Mouse (Mus musculus): Measurements from ENCODE around the gene Tmigd3.

Tmigd3 gene

GRCm38 (mm10) chr3:105876022-105876421, 5.3 kb downstream of the Tmigd3 start:
- DNase-seq (ENCODE audit: low spot score), result no peak

GRCm38 (mm10) chr3:105877252-105877803, 6.6 kb downstream of the Tmigd3 start:
- no peak for DNase-seq (ENCODE audit: low spot score)

- DNase-seq (ENCODE audit: low spot score), result no peak
These were observed 7.2 kb downstream of the Tmigd3 start for GRCm38 (mm10) chr3:105877919-105878318.

- DNase-seq (ENCODE audit: low spot score), result no peak
These were observed 8.0 kb downstream of the Tmigd3 start for GRCm38 (mm10) chr3:105878751-105879150.

DNA sequence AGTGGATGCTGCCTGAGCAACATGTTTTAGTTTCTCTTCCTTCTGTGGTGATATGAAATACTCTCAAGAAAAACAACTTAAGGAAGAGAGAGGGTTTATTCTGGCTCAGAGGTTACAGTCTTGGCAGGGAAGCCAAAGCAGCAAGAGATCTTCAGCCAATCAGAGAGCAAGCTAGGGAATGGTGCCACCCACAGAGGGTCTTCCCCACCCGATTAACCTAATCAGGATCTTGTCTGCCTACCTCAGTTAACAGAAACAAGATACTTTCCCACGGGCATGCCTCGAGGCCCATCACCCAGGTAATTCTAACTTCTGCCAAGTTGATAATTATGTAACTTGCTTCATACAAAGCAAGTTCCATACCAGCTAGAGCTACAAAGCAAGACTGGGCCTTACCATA, 9.7 kb downstream of the Tmigd3 start:
- DNase-seq (ENCODE audit: low spot score), result no peak

DNA sequence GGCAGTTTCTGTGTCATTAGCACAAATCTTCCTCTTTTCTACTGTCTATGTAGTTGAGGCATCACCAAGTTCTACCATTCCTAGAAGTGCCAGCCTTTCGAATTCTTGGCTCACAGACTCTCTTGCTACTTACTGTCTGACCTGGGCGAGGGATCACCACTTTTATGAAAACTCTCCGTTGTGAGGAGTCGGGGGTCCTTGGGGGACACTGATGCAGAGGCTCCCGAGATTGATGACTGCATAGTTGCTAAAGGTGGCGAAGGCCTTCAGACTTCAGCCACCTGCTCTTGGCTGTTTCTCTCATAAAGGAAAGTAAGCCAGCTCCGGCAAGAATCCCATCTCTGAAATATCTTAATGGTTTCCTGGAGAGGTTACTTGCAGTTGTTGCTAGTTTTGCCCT, 11.4 kb downstream of the Tmigd3 start:
- DNase-seq (ENCODE audit: low spot score), result no peak

GRCm38 (mm10) chr3:105883111-105883510, 12.4 kb downstream of the Tmigd3 start:
- no peak for DNase-seq (ENCODE audit: low spot score)

DNA sequence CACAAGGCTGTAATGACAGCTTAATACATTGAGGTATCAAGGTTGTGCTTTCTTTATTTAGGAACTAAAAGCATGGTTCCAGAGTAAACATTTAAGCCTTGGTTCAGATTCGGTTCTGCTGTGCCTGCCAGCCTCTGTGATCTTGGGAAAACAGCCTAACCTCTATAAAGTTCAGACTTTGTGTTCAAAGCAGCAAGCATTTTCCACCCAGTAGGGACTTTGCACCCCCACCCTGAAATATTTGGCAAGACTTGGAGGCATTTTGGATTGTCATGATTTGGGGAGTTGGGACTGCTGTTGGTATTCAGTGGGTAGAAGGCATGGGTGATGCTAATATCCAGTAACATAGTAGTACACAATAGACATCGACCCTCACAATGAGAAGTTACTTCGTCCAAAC, 18.3 kb downstream of the Tmigd3 start:
- DNase-seq (ENCODE audit: low spot score), result no peak

- DNase-seq (ENCODE audit: low spot score), result no peak
These were observed 19.5 kb downstream of the Tmigd3 start for GRCm38 (mm10) chr3:105890220-105890619.

DNA sequence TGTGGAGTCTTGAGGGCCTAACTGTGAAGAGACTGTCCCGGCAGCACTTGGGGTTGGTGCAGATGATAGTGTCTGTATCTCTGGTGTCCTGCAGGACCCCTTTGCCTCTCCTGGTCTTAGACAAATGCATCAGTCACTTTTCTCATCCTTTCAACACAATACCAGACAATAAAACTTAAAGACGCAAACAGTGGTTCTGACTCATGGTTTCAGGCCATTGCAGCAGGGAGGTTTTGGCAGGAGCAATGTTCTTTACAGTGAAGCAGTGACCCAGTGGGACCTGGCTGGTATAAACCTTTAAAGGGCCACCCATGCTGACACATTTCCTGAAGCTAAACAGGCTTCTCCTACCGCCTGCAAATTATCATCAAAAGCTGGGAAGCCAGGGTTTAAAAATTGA, 20.4 kb downstream of the Tmigd3 start:
- no peak for DNase-seq (ENCODE audit: low spot score)

- DNase-seq (ENCODE audit: low spot score), result no peak
These were observed 21.3 kb downstream of the Tmigd3 start for GRCm38 (mm10) chr3:105891760-105892571.

DNA sequence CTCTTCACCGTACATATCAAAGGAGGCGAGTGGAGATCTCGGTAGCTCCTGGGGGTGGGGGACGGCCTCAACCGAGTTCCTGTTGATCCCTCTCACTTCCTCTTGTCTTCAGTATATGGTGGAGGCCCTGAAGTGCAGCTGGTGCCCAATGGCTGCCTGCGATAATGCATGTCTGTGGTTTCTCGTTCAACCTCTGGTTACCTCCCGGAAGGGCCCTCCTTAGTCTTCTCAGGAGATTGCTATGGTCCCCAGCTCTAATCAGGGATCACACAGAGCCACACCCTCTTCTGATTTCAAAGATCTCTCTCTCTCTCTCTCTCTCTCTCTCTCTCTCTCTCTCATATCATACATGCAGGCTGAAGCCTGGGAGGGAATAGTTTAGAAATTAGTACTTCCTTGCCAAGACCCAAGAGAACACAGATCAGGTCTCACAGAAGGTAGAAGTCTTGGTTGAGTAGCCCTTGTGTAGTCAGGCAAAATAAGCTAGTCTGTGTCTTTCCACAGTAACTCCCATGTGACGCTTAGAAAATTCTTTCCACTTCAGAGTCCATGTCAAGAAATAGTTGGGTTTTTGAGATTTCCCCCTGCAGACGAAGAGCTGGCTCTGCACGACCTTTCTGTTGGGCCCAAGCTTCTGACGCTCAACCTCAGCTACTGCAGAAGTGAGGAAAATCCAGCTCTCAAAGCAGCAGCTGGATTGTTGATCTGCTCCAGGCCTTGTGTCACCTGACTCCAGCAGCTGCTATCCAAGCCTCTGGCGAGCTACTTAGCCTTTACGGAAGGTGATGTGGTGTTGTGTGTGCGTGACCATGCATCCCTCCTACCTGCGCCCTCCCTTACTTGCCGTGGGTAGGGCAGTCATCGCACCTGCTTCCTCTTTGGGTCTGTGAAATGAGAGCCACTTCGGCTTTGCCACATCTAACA, 22.1 kb downstream of the Tmigd3 start:
- DNase-seq (ENCODE audit: low spot score), result no peak

DNA sequence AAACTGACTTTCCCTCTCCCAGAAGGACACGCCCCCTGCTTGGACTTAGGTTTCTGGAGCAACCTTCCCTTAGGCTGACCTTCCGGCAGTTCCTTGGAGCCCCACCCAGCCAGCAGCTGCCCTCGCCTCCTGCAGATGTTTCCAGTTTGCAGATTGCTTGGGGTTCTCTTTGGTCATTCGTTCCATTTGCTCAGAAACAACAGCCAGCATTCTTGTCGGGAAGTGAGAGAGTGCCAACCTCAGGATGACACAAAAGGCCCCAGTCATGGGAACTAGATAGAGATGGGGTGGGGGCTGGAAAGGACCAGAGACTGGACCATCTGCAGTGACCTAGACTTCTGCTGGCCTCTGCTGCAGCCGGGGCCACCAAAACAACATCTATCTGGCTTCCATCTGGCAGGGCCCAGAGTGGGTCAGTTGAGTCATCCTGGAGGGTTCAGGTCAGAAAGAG, 23.3 kb downstream of the Tmigd3 start:
- DNase-seq (ENCODE audit: low spot score), result peak; percentile 47

DNA sequence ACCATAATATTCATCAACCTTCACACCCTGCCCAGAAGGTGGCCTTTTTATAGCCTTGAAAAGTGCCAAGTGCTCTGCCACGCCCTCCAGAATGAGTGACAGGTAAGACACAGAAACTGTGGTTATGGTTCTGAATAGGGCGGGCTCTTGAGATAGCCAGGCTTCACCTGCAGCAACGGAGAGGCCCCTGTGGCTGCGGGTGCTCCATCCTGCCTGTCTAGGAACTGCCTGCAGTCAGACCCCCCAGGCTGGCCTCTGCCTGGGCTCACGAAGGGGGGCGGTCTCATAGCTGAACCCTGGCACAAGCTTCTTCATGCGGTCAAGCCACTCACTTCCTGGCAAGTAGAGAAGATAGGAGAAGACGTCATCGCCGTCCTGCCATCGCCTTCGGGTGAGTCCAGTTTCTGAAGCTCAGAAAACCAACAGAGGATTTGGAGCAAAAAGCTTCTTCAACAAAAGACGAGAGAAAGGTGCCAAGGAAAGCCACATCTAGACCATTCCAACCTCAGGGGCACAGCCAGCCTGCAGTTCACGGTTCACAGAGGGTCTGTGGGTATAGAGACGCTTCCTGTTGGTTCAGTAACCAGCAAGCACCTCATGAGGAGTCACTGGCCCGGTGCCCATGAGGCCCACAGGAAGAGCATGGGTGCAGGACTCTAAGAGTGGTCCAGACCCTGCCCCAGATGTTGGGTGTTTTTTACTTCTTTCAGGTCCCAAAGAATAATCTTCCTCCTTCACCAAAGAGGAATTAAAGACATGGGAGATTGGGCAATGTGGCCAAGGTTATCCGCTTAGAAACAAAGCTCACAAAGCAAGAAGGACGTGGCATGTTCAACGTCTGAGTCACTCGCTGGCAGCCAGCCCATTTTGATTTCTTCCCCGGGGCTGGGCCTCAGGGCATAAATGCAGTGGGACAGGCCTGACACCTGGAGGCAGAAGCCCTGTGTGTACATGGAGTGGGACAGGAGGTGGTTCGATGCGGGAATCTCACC, 24.2 kb downstream of the Tmigd3 start:
- peak; percentile 20 for DNase-seq (ENCODE audit: low spot score)

- DNase-seq (ENCODE audit: low spot score), result no peak
These were observed 26.1 kb downstream of the Tmigd3 start for GRCm38 (mm10) chr3:105896811-105897210.

DNA sequence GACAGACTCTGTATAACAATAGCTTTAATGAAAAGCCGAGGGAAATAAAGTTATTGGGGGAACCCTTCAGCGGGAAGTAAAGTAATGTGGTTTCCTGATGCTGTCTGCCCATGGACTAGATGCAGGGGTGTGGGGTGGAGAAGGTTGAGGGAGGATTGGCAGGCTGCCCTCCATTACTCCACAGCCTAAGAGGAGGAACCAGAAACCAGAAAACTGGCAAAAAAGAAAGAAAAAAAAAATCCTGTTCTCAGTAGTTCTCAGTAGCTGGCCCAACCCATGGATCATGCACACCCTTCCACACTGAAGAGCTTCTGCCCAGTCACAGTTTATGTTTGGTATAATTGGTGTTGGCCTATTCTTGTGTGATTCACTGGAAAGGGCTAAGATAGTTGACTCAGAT, 27.6 kb downstream of the Tmigd3 start:
- DNase-seq (ENCODE audit: low spot score), result no peak

DNA sequence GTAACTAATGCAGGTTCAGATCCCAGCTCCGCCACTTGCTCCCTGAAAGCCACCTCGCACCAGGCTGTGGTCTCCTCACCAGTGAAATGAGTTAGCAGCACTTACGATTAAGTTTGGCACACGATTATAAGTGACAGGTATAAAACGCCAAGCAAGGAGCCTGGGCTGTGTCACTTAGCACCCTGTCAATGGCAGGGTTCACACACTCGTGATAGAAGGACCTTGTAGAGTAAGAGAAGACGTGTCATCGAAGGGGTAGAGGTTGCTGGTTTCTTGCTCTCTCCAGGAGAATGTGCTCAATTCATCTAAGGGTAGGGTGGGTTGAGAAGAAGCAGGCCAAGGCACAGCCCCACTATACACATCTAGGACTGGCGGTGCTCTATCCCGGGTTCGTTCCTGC, 28.2 kb downstream of the Tmigd3 start:
- no peak for DNase-seq (ENCODE audit: low spot score)

- DNase-seq (ENCODE audit: low spot score), result peak; percentile 92
These were observed 28.9 kb downstream of the Tmigd3 start for GRCm38 (mm10) chr3:105899394-105900147.

- no peak for DNase-seq (ENCODE audit: low spot score)
These were observed 29.6 kb downstream of the Tmigd3 start for GRCm38 (mm10) chr3:105900266-105900665.

- no peak for DNase-seq (ENCODE audit: low spot score)
These were observed 30.0 kb downstream of the Tmigd3 start for GRCm38 (mm10) chr3:105900716-105901115.

DNA sequence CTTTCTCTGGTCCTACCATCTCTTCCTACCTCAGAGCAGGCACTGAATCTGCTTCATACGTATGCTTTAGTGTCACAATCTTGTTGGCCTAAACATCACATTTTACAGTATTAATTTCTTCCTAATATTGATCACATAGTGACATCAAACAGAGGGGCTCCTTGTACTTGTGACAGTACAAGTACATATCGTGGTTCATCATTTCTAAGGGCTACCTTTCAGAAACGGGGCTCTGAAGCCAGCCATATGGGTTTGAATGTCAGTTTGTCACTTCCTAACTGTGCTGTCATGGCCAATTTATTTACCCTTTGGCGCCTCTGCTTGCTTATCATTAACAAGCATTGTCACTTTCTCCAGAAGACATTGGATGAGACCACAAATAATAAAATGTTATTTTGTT, 30.8 kb downstream of the Tmigd3 start:
- DNase-seq (ENCODE audit: low spot score), result no peak
